Mouse (Mus musculus) thymus, adult 2 months (tissue): ENCODE measurements at regions not wholly inside any gene's neighbourhood (a gene's known extent, or its start where the extent isn't known, plus 50 kb on each side); places are given as distances from the start of the nearest gene placed in this dataset.

Source experiments
- CTCF ChIP-seq: fragments of 200-500 bp; IDR thresholded peaks from 2 replicates; pipeline ENCODE4 v1.5.1; 2012; ENCODE audit warnings: mild to moderate bottlenecking, control low read depth, low read length, moderate library complexity, borderline replicate concordance; ENCODE audit not compliant: control insufficient read depth, poor library complexity, insufficient read depth; ENCODE audit errors: extremely low read depth
- POLR2A ChIP-seq: fragments of 200-500 bp; IDR thresholded peaks from 2 replicates; pipeline ENCODE4 v1.6.1; 2012; ENCODE audit warnings: mild to moderate bottlenecking, low read length, control low read depth, moderate library complexity; ENCODE audit not compliant: control insufficient read depth, poor library complexity, insufficient read depth; ENCODE audit errors: extremely low read depth

- TF ChIP-seq CTCF, result no peak
- TF ChIP-seq POLR2A, result no peak
These were observed 97.5 kb downstream of the Cand1 start for GRCm38 (mm10) chr10:119142307-119142706.
